Mouse (Mus musculus): Measurements from ENCODE around the gene Adgrg3. TPM values are rescaled to one million over a fixed set of nuclear protein-coding genes. Genes with fewer than 3 reads are reported as not detected.

Adgrg3 gene
- polyA plus RNA-seq, 1 experiment from 2014 or later, result 2.8 TPM

DNA sequence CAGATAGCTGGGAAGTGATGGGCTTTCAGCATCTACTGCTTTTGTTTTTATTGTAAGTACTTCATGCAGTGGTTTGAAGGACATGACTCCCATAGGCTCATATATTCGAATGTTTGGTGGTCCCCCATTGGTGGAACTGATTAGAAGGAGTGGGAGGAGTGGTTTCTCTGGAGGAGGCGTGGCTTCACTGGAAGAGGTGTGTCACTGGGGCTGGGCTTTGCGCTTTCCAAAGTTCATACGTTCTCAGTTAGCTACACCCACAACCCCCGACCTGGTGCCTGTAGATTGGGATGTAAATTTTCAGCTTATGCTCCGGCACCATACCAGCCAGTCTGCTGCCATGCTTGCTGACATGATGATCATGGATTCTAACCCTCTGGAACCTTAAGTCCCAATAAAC lies 36.9 kb downstream of the Adgrg3 start:
- no peak overlapping the region for H3K27ac ChIP-seq (ENCODE audit: low read depth, low read length)
- ATAC-seq (ENCODE audit: low FRiP score) (no peak), DNase-seq (ENCODE audit: low spot score, missing footprints) (no peak)
- no peaks in the 10 kb centered on the region for H3K27me3 ChIP-seq (ENCODE audit: control insufficient read depth, insufficient read depth, low read length)
- no peak overlapping the region for H3K9ac ChIP-seq (ENCODE audit: low read length)
- H3K36me3 ChIP-seq (ENCODE audit: control insufficient read depth, insufficient read depth, low read length), result no peaks in the 10 kb centered on the region
- no peak overlapping the region for H3K4me2 ChIP-seq
- whole genome bisulfite sequencing, result 61% methylated on average over 6 of the region's 6 CpGs
- H3K9me3 ChIP-seq (ENCODE audit: control insufficient read depth, low read length), result no peaks in the 10 kb centered on the region
- H3K4me3 ChIP-seq (ENCODE audit: low read depth, low read length), result no peak overlapping the region
- no peaks in the 10 kb centered on the region for H3K4me1 ChIP-seq (ENCODE audit: control insufficient read depth, insufficient read depth, low read length)

GRCm38 (mm10) chr8:95054927-95055510 lies 37.5 kb downstream of the Adgrg3 start, which contains the start of gene Drc7:
Drc7 (plus strand) TSS chr8:95055103.
- Histone ChIP-seq H3K4me1 (ENCODE audit: control insufficient read depth, insufficient read depth, low read length) (no peaks in the 10 kb centered on the region), H3K9me3 (ENCODE audit: control insufficient read depth, low read length) (no peaks in the 10 kb centered on the region), H3K36me3 (ENCODE audit: control insufficient read depth, insufficient read depth, low read length) (no peaks in the 10 kb centered on the region), H3K4me3 (ENCODE audit: low read depth, low read length) (no peak within 1 kb of the TSS), H3K4me2 (no peak within 1 kb of the TSS), H3K9ac (ENCODE audit: low read length) (no peak within 1 kb of the TSS), H3K27ac (ENCODE audit: low read depth, low read length) (no peak within 1 kb of the TSS), H3K27me3 (ENCODE audit: control insufficient read depth, insufficient read depth, low read length) (no peaks in the 10 kb centered on the region)
- DNase-seq (ENCODE audit: low spot score, missing footprints) (no peak), ATAC-seq (ENCODE audit: low FRiP score) (peak; percentile 73)
- 26% methylated on average over 2 of the region's 2 CpGs for WGBS

DNA sequence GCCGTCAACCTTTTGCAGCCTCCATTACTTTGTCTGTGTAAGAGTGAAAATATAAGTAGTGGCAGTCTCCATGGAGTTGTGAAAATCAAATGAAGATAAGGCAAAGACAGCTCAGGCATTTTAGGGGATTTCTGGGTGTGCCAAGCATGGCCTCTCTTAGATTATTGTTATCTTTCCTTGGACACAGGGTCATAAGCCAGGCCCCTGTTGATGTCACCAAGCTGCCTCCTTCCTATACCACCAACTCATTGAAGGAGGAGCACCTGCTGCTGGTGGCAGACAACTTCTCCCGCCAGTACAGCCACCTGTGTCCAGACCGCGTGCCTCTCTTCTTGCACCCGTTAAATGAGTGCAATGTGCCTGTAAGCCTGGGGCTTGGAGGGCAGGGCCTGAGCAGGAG lies 38.9 kb downstream of the Adgrg3 start:
- no peak overlapping the region for H3K9ac ChIP-seq (ENCODE audit: low read length)
- H3K36me3 ChIP-seq (ENCODE audit: control insufficient read depth, insufficient read depth, low read length), result no peaks in the 10 kb centered on the region
- H3K9me3 ChIP-seq (ENCODE audit: control insufficient read depth, low read length), result no peaks in the 10 kb centered on the region
- no peak overlapping the region for H3K27ac ChIP-seq (ENCODE audit: low read depth, low read length)
- 96% methylated on average over 5 of the region's 5 CpGs for WGBS
- H3K27me3 ChIP-seq (ENCODE audit: control insufficient read depth, insufficient read depth, low read length), result no peaks in the 10 kb centered on the region
- H3K4me1 ChIP-seq (ENCODE audit: control insufficient read depth, insufficient read depth, low read length), result no peaks in the 10 kb centered on the region
- ATAC-seq (ENCODE audit: low FRiP score) (no peak), DNase-seq (ENCODE audit: low spot score, missing footprints) (no peak)
- H3K4me3 ChIP-seq (ENCODE audit: low read depth, low read length), result no peak overlapping the region
- H3K4me2 ChIP-seq, result no peak overlapping the region

DNA sequence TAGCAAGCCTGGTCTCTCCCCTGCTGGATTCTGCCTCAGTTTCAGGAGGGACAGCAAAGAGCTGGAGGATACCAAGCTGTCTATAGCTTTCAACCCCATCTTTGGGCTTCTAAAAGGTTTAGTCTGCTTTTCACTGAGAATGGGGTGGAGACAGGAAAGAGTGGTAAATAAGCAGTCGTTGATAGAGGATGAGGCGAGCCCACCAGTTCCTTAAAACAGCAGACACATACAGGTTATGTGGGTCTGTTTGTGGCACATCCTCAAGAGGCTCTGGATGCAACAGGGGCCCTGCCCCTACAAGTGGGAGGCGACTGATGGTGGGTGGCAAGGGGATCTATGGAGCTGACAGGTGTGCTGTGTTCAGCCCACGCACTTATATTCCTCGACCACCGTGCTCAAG lies 41.2 kb downstream of the Adgrg3 start:
- H3K9me3 ChIP-seq (ENCODE audit: control insufficient read depth, low read length), result no peaks in the 10 kb centered on the region
- no peak overlapping the region for H3K27ac ChIP-seq (ENCODE audit: low read depth, low read length)
- H3K27me3 ChIP-seq (ENCODE audit: control insufficient read depth, insufficient read depth, low read length), result no peaks in the 10 kb centered on the region
- whole genome bisulfite sequencing, result 74% methylated on average over 6 of the region's 6 CpGs
- H3K9ac ChIP-seq (ENCODE audit: low read length), result no peak overlapping the region
- DNase-seq (ENCODE audit: low spot score, missing footprints), result no peak
- H3K4me2 ChIP-seq, result no peak overlapping the region
- H3K4me1 ChIP-seq (ENCODE audit: control insufficient read depth, insufficient read depth, low read length), result no peaks in the 10 kb centered on the region
- no peak overlapping the region for H3K4me3 ChIP-seq (ENCODE audit: low read depth, low read length)
- no peak for ATAC-seq (ENCODE audit: low FRiP score)
- no peaks in the 10 kb centered on the region for H3K36me3 ChIP-seq (ENCODE audit: control insufficient read depth, insufficient read depth, low read length)

DNA sequence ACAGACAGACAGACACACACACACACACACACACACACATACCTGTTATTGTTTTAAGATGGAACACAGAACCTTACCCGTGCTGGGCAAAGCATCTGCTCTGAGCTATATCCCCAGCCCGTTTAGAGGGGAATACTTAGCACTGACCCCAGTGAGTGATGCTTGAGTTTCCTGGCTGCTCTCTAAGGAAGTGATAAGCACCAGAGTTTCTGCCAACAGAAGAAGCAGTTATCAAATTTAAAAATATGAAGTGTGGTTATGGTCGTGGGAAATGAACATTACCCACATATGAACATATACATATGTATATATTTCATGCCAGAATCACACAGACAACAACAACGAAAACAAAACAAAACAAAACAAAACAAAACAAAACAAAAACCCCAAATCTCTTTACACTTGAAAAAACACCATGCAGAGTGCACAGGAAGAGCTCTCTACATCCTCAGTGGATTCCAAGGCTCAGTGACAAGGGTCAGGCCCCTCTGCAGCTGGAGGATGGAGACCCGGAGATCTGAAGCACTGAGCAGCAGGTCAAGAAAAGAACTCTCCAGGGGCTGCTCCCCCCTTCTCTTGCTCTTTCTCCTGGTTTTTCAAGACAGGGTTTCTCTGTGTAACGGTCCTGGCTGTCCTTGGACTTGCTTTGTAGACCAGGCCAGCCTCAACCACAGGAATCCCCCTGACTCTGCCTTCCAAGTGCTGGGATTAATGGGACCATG lies 42.5 kb downstream of the Adgrg3 start:
- Histone ChIP-seq H3K4me3 (ENCODE audit: low read depth, low read length) (no peak overlapping the region), H3K9me3 (ENCODE audit: control insufficient read depth, low read length) (no peaks in the 10 kb centered on the region), H3K27ac (ENCODE audit: low read depth, low read length) (no peak overlapping the region), H3K4me2 (no peak overlapping the region), H3K9ac (ENCODE audit: low read length) (no peak overlapping the region), H3K27me3 (ENCODE audit: control insufficient read depth, insufficient read depth, low read length) (no peaks in the 10 kb centered on the region), H3K4me1 (ENCODE audit: control insufficient read depth, insufficient read depth, low read length) (no peaks in the 10 kb centered on the region), H3K36me3 (ENCODE audit: control insufficient read depth, insufficient read depth, low read length) (no peaks in the 10 kb centered on the region)
- ATAC-seq (ENCODE audit: low FRiP score) (no peak), DNase-seq (ENCODE audit: low spot score, missing footprints) (no peak)
- 72% methylated on average over 6 of the region's 6 CpGs for WGBS

DNA sequence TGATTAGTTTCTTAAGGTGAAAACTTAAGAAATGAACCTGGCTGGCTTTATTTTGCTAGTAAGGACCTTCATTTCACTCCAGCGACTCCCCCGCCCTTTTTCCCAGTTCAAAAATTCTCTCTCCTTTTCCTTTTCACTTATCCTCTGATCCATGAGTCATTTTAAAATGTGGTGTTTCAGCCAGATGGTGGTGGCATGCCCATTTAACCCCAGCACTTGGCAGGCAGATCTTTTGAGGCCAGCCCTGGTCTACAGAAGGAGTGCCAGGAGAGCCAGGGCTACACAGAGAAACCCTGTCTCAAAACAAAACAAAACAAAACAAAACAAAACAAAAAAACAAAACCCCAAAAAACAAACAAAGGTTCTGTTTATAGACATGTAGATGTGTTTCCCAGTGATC lies 47.0 kb downstream of the Adgrg3 start:
- DNase-seq (ENCODE audit: low spot score, missing footprints), result no peak
- Histone ChIP-seq H3K27me3 (ENCODE audit: control insufficient read depth, insufficient read depth, low read length) (no peaks in the 10 kb centered on the region), H3K27ac (ENCODE audit: low read depth, low read length) (no peak overlapping the region), H3K4me2 (no peak overlapping the region), H3K36me3 (ENCODE audit: control insufficient read depth, insufficient read depth, low read length) (no peaks in the 10 kb centered on the region), H3K9me3 (ENCODE audit: control insufficient read depth, low read length) (no peaks in the 10 kb centered on the region), H3K4me3 (ENCODE audit: low read depth, low read length) (no peak overlapping the region), H3K9ac (ENCODE audit: low read length) (no peak overlapping the region), H3K4me1 (ENCODE audit: control insufficient read depth, insufficient read depth, low read length) (no peaks in the 10 kb centered on the region)
- ATAC-seq (ENCODE audit: low FRiP score), result no peak
- 91% methylated on average over 2 of the region's 2 CpGs for WGBS

- DNase-seq (ENCODE audit: low spot score, missing footprints), result no peak
- Histone ChIP-seq H3K9me3 (ENCODE audit: control insufficient read depth, low read length) (no peaks in the 10 kb centered on the region), H3K4me2 (no peak overlapping the region), H3K4me1 (ENCODE audit: control insufficient read depth, insufficient read depth, low read length) (no peaks in the 10 kb centered on the region), H3K36me3 (ENCODE audit: control insufficient read depth, insufficient read depth, low read length) (no peaks in the 10 kb centered on the region), H3K9ac (ENCODE audit: low read length) (no peak overlapping the region), H3K27me3 (ENCODE audit: control insufficient read depth, insufficient read depth, low read length) (no peaks in the 10 kb centered on the region), H3K4me3 (ENCODE audit: low read depth, low read length) (no peak overlapping the region), H3K27ac (ENCODE audit: low read depth, low read length) (no peak overlapping the region)
- no peak for ATAC-seq (ENCODE audit: low FRiP score)
- 48% methylated on average over 3 of the region's 3 CpGs for WGBS
Measured at GRCm38 (mm10) chr8:95067582-95067981, 50.1 kb downstream of the Adgrg3 start.

- no peaks in the 10 kb centered on the region for H3K9me3 ChIP-seq (ENCODE audit: control insufficient read depth, low read length)
- H3K4me2 ChIP-seq, result no peak overlapping the region
- peaks cover 4% of the 10 kb centered on the region; the same call in 1 of the 2 replicates for H3K4me1 ChIP-seq (ENCODE audit: control insufficient read depth, insufficient read depth, low read length)
- H3K9ac ChIP-seq (ENCODE audit: low read length), result no peak overlapping the region
- 77% methylated on average over 3 of the region's 3 CpGs for WGBS
- no peak overlapping the region for H3K4me3 ChIP-seq (ENCODE audit: low read depth, low read length)
- no peaks in the 10 kb centered on the region for H3K36me3 ChIP-seq (ENCODE audit: control insufficient read depth, insufficient read depth, low read length)
- no peak for ATAC-seq (ENCODE audit: low FRiP score)
- peak; percentile 19 for DNase-seq (ENCODE audit: low spot score, missing footprints)
- H3K27me3 ChIP-seq (ENCODE audit: control insufficient read depth, insufficient read depth, low read length), result no peaks in the 10 kb centered on the region
- H3K27ac ChIP-seq (ENCODE audit: low read depth, low read length), result no peak overlapping the region
Measured at GRCm38 (mm10) chr8:95075504-95075903, 58.0 kb downstream of the Adgrg3 start.

DNA sequence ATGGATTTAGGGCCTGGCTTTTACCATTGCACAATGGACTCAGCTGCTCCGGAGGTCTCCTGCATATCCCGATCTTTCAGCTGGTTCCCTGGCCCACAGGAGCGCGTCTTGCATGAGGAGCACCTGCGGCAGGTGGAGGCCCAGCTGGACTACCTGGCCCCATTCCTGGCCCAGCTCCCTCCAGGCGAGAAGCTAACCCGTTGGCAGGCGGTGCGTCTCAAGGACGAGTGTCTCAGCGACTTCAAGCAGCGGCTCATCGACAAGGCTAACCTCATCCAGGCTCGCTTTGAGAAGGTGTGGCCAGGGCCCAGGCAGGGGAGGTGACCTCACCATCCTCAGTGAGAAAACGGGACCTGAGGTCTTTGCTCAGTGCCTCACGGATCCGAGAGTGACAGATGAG lies 58.7 kb downstream of the Adgrg3 start:
- no peaks in the 10 kb centered on the region for H3K36me3 ChIP-seq (ENCODE audit: control insufficient read depth, insufficient read depth, low read length)
- no peaks in the 10 kb centered on the region for H3K27me3 ChIP-seq (ENCODE audit: control insufficient read depth, insufficient read depth, low read length)
- ATAC-seq (ENCODE audit: low FRiP score), result no peak
- 79% methylated on average over 17 of the region's 17 CpGs for WGBS
- DNase-seq (ENCODE audit: low spot score, missing footprints), result no peak
- H3K4me2 ChIP-seq, result no peak overlapping the region
- no peaks in the 10 kb centered on the region for H3K9me3 ChIP-seq (ENCODE audit: control insufficient read depth, low read length)
- H3K27ac ChIP-seq (ENCODE audit: low read depth, low read length), result no peak overlapping the region
- peaks cover 4% of the 10 kb centered on the region; the same call in 1 of the 2 replicates for H3K4me1 ChIP-seq (ENCODE audit: control insufficient read depth, insufficient read depth, low read length)
- H3K4me3 ChIP-seq (ENCODE audit: low read depth, low read length), result no peak overlapping the region
- no peak overlapping the region for H3K9ac ChIP-seq (ENCODE audit: low read length)

Data from midbrain, embryonic 11.5 days (tissue).